Mouse (Mus musculus): ENCODE measurements around the gene Trap1.

GRCm38 (mm10) chr16:4096898-4097297 lies 19.3 kb upstream of the Trap1 start:
- TF ChIP-seq CTCF (IDR thresholded peaks at IDR 0.05; ENCODE audit: low read depth) (no peak), EP300 (optimal IDR thresholded peaks at IDR 0.05) (no peak)

Data from stomach, postnatal 0 days (tissue).